Mouse (Mus musculus): ENCODE data around the gene Hsd11b2. TPM values are rescaled to one million over a fixed set of nuclear protein-coding genes. Genes with fewer than 3 reads are reported as not detected.

Gene Hsd11b2
- polyA plus RNA-seq, 2 experiments, result 0.42 to 1.1 TPM

DNA sequence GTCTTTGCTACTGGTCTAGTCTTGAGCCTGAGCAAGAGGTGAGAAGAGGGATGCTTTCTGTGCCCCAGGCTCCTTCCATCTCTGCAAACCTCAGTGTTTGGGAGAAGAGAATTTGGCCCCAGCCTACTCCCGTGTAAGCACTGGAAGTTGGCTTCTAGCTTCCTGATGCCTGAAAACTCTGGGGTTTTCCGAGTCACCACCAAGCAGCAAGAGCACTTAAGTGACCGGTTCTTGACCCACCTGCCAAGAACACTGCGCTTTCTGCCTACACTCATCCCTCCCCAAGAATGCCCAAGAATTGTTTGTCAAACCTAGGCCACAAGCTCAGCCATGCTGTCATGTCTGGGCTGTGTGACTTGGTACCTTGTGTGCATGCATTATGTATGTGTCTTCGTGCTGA lies 2.0 kb downstream of the Hsd11b2 start:
- ATAC-seq (ENCODE audit: insufficient read depth) (no peak), DNase-seq (ENCODE audit: low read depth in 3 of 3, low spot score in 3 of 3) (no peak)
- Histone ChIP-seq H3K4me3 (ENCODE audit: insufficient read depth in 1 of 2, low read depth in 2 of 2, low read length in 2 of 2) (no peak overlapping the region), H3K36me3 (replicated peaks; ENCODE audit: control insufficient read depth, insufficient read depth, low read depth) (0 out of 2 replicates have a peak, but pooled peaks cover 3% of the 10 kb centered on the region), H3K9me3 (ENCODE audit: control insufficient read depth, low read length) (no peaks in the 10 kb centered on the region), H3K9ac (replicated peaks) (no peak overlapping the region), H3K27ac (no peak overlapping the region), H3K4me1 (replicated peaks; ENCODE audit: control insufficient read depth in 2 of 2, insufficient read depth in 2 of 2, low read length in 1 of 2) (peaks cover 10 to 23% of the 10 kb centered on the region in 2 experiments), H3K27me3 (ENCODE audit: control insufficient read depth, insufficient read depth, low read length) (peaks cover 35% of the 10 kb centered on the region), H3K4me2 (ENCODE audit: low read depth) (no peak overlapping the region)
- whole genome bisulfite sequencing (ENCODE audit: insufficient replicate concordance), result 57% methylated on average over 5 of the region's 5 CpGs
- no peak for TF ChIP-seq CTCF (IDR thresholded peaks at IDR 0.05; ENCODE audit: low read depth)
- no peak for TF ChIP-seq EP300 (IDR thresholded peaks at IDR 0.05; ENCODE audit: low read depth)

GRCm38 (mm10) chr8:105521061-105521460 lies 2.5 kb downstream of the Hsd11b2 start:
- Histone ChIP-seq H3K4me3 (ENCODE audit: insufficient read depth in 1 of 2, low read depth in 2 of 2, low read length in 2 of 2) (no peak overlapping the region), H3K9me3 (ENCODE audit: control insufficient read depth, low read length) (no peaks in the 10 kb centered on the region), H3K36me3 (replicated peaks; ENCODE audit: control insufficient read depth, insufficient read depth, low read depth) (0 out of 2 replicates have a peak, but pooled peaks cover 3% of the 10 kb centered on the region), H3K9ac (replicated peaks) (no peak overlapping the region), H3K4me2 (ENCODE audit: low read depth) (0 out of 2 replicates have a peak overlapping the region, but pooled peaks have one; percentile 2), H3K4me1 (replicated peaks; ENCODE audit: control insufficient read depth in 2 of 2, insufficient read depth in 2 of 2, low read length in 1 of 2) (peaks cover 10 to 23% of the 10 kb centered on the region in 2 experiments), H3K27me3 (ENCODE audit: control insufficient read depth, insufficient read depth, low read length) (peaks cover 34% of the 10 kb centered on the region), H3K27ac (no peak overlapping the region)
- 11% methylated on average over 3 of the region's 3 CpGs for WGBS (ENCODE audit: insufficient replicate concordance)
- ATAC-seq (ENCODE audit: insufficient read depth) (0 out of 2 replicates have a peak, but pooled peaks have one; percentile 6), DNase-seq (ENCODE audit: low read depth in 3 of 3, low spot score in 3 of 3) (no peak)
- no peak for TF ChIP-seq CTCF (IDR thresholded peaks at IDR 0.05; ENCODE audit: low read depth)
- TF ChIP-seq EP300 (IDR thresholded peaks at IDR 0.05; ENCODE audit: low read depth), result no peak

GRCm38 (mm10) chr8:105521995-105522769 lies 3.6 kb downstream of the Hsd11b2 start:
- H3K9ac ChIP-seq (replicated peaks), result no peak overlapping the region
- no peak for DNase-seq (ENCODE audit: low read depth in 3 of 3, low spot score in 3 of 3)
- H3K9me3 ChIP-seq (ENCODE audit: control insufficient read depth, low read length), result no peaks in the 10 kb centered on the region
- H3K27ac ChIP-seq, result no peak overlapping the region
- H3K36me3 ChIP-seq (replicated peaks; ENCODE audit: control insufficient read depth, insufficient read depth, low read depth), result 0 out of 2 replicates have a peak, but pooled peaks cover 3% of the 10 kb centered on the region
- no peak overlapping the region for H3K4me3 ChIP-seq (ENCODE audit: insufficient read depth in 1 of 2, low read depth in 2 of 2, low read length in 2 of 2)
- H3K27me3 ChIP-seq (ENCODE audit: control insufficient read depth, insufficient read depth, low read length), result peaks cover 23% of the 10 kb centered on the region
- H3K4me1 ChIP-seq (replicated peaks; ENCODE audit: control insufficient read depth in 2 of 2, insufficient read depth in 2 of 2, low read length in 1 of 2), result peaks cover 10 to 23% of the 10 kb centered on the region in 2 experiments
- TF ChIP-seq EP300 (IDR thresholded peaks at IDR 0.05; ENCODE audit: low read depth) (no peak), CTCF (IDR thresholded peaks at IDR 0.05; ENCODE audit: low read depth) (no peak)
- no peak for ATAC-seq (ENCODE audit: insufficient read depth)
- H3K4me2 ChIP-seq (ENCODE audit: low read depth), result no peak overlapping the region
- 81% methylated on average over 21 of the region's 21 CpGs for WGBS (ENCODE audit: insufficient replicate concordance)

GRCm38 (mm10) chr8:105522890-105523289 lies 4.3 kb downstream of the Hsd11b2 start:
- Histone ChIP-seq H3K27ac (no peak overlapping the region), H3K9ac (replicated peaks) (no peak overlapping the region), H3K36me3 (replicated peaks; ENCODE audit: control insufficient read depth, insufficient read depth, low read depth) (0 out of 2 replicates have a peak, but pooled peaks cover 3% of the 10 kb centered on the region), H3K4me2 (ENCODE audit: low read depth) (no peak overlapping the region), H3K4me3 (ENCODE audit: insufficient read depth in 1 of 2, low read depth in 2 of 2, low read length in 2 of 2) (no peak overlapping the region), H3K4me1 (replicated peaks; ENCODE audit: control insufficient read depth in 2 of 2, insufficient read depth in 2 of 2, low read length in 1 of 2) (peaks cover 10 to 20% of the 10 kb centered on the region in 2 experiments), H3K27me3 (ENCODE audit: control insufficient read depth, insufficient read depth, low read length) (peaks cover 16% of the 10 kb centered on the region), H3K9me3 (ENCODE audit: control insufficient read depth, low read length) (no peaks in the 10 kb centered on the region)
- no peak for ATAC-seq (ENCODE audit: insufficient read depth)
- 60% methylated on average over 9 of the region's 9 CpGs for WGBS (ENCODE audit: insufficient replicate concordance)
- TF ChIP-seq EP300 (IDR thresholded peaks at IDR 0.05; ENCODE audit: low read depth) (no peak), CTCF (IDR thresholded peaks at IDR 0.05; ENCODE audit: low read depth) (no peak)
- no peak for DNase-seq (ENCODE audit: low read depth in 3 of 3, low spot score in 3 of 3)

DNA sequence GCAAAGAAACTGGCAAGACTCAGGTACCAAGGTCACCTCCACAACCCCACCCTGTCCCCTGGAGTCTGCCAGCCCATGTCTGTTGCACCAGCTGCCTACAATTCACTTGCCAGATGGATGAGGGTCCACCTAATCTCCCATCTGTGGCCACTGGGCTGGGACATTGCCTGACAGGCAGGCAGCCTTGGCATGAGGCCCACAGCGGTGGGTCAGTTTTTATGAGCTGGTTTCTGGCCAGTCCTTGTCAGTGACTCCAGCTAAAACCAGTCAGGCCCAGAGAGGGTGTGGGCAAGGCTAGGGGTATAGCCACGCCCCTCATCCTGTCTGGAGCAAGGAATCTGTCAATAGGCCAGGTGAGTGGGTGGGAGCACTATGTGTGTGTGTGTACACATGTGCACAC lies 8.6 kb downstream of the Hsd11b2 start:
- 0 out of 2 replicates have a peak, but pooled peaks cover 3% of the 10 kb centered on the region for H3K36me3 ChIP-seq (replicated peaks; ENCODE audit: control insufficient read depth, insufficient read depth, low read depth)
- H3K9ac ChIP-seq (replicated peaks), result no peak overlapping the region
- H3K27me3 ChIP-seq (ENCODE audit: control insufficient read depth, insufficient read depth, low read length), result no peaks in the 10 kb centered on the region
- ATAC-seq (ENCODE audit: insufficient read depth) (no peak), DNase-seq (ENCODE audit: low read depth in 3 of 3, low spot score in 3 of 3) (no peak)
- no peaks in the 10 kb centered on the region for H3K9me3 ChIP-seq (ENCODE audit: control insufficient read depth, low read length)
- peaks cover 0 to 7% of the 10 kb centered on the region in 2 experiments; a peak in 2 of 4 replicates for H3K4me1 ChIP-seq (replicated peaks; ENCODE audit: control insufficient read depth in 2 of 2, insufficient read depth in 2 of 2, low read length in 1 of 2)
- WGBS (ENCODE audit: insufficient replicate concordance), result 57% methylated on average over 2 of the region's 2 CpGs
- no peak overlapping the region for H3K27ac ChIP-seq
- no peak for TF ChIP-seq CTCF (IDR thresholded peaks at IDR 0.05; ENCODE audit: low read depth)
- TF ChIP-seq EP300 (IDR thresholded peaks at IDR 0.05; ENCODE audit: low read depth), result no peak
- no peak overlapping the region for H3K4me3 ChIP-seq (ENCODE audit: insufficient read depth in 1 of 2, low read depth in 2 of 2, low read length in 2 of 2)
- H3K4me2 ChIP-seq (ENCODE audit: low read depth), result no peak overlapping the region

Data from liver, embryonic 14.5 days (tissue).